8 mouse cellular contexts compared by ENCODE assay signal in genomic region chr10:82762756-82763681, GRCm38 (mm10). TPM values are rescaled to one million over a fixed set of nuclear protein-coding genes. Genes with fewer than 3 reads are reported as not detected.
A peak's percentile ranks its signal among the peaks of the same experiment; 100 is the strongest.
DNase-seq lines count a peak whose midpoint lies in the region; ATAC-seq and TF ChIP-seq lines count a peak whose summit lies in the region.

No protein-coding gene starts in this region.

- peaks cover 22% of the 10 kb centered on the region for H3K4me1 ChIP-seq in heart, embryonic 16.5 days (ENCODE audit: control insufficient read depth, insufficient read depth, low read length)
- peaks cover 45% of the 10 kb centered on the region for H3K4me1 ChIP-seq in midbrain, embryonic 13.5 days (replicated peaks)

- peak overlapping the region; percentile 99 for H3K9ac ChIP-seq in heart, embryonic 16.5 days (ENCODE audit: low read length)
- peak overlapping the region; percentile 99 for H3K9ac ChIP-seq in midbrain, embryonic 13.5 days (replicated peaks)

- peak overlapping the region; percentile 100 for H3K27ac ChIP-seq in heart, embryonic 16.5 days (ENCODE audit: low read length)
- H3K27ac ChIP-seq in midbrain, embryonic 13.5 days, result peak overlapping the region; percentile 100

- peaks cover 29% of the 10 kb centered on the region for H3K36me3 ChIP-seq in heart, embryonic 16.5 days (ENCODE audit: control insufficient read depth, insufficient read depth)
- peaks cover 27% of the 10 kb centered on the region for H3K36me3 ChIP-seq in midbrain, embryonic 13.5 days

- peak overlapping the region; percentile 92 for H3K4me3 ChIP-seq in heart, embryonic 16.5 days (ENCODE audit: low read length)
- peak overlapping the region; percentile 88 for H3K4me3 ChIP-seq in midbrain, embryonic 13.5 days (replicated peaks)

- under 1% methylated on average over 48 of the region's 48 CpGs for WGBS in heart, embryonic 16.5 days
- whole genome bisulfite sequencing in midbrain, embryonic 13.5 days, result under 1% methylated on average over 48 of the region's 48 CpGs

- peak; percentile 24 for ATAC-seq in Patski
- ATAC-seq in heart, embryonic 16.5 days (replicated peaks; ENCODE audit: extremely low read depth, insufficient read depth, low FRiP score), result peak; percentile 30
- peak; percentile 51 for ATAC-seq in midbrain, embryonic 13.5 days
- ATAC-seq in megakaryocyte-erythroid progenitor cell, adult 5-6 weeks (replicated peaks; ENCODE audit: low FRiP score, low TSS enrichment, poor library complexity, severe bottlenecking), result no peak

- intact Hi-C loops in left cerebral cortex, postnatal 4 days (cut with DNase I), result loop anchor here (5.0 kb wide), 1 partner anchor 139 kb away; no protein-coding TSS in a partner anchor

- no peak for TF ChIP-seq CTCF in Patski (IDR thresholded peaks at IDR 0.05)

- in situ Hi-C loops in Patski (cut with MboI; ENCODE audit: low pct_unique_long_range_greater_than_20kb), result no loop called here

- H3K9me3 ChIP-seq in heart, embryonic 16.5 days (replicated peaks; ENCODE audit: control insufficient read depth, low read length), result no peaks in the 10 kb centered on the region
- no peaks in the 10 kb centered on the region for H3K9me3 ChIP-seq in midbrain, embryonic 13.5 days

- DNase-seq in CD4-positive helper T cell, adult 2 months (ENCODE audit: low read depth, low spot score), result peak; percentile 69
- no peak for DNase-seq in Patski (ENCODE audit: low read depth, low spot score)
- peak; percentile 53 to 54 for DNase-seq in cerebellum, postnatal 36 days
- DNase-seq in left cerebral cortex, postnatal 4 days, result peak; percentile 70
- DNase-seq in testis, postnatal 10 days (ENCODE audit: low spot score), result peak; percentile 62

- peak overlapping the region; percentile 71 for H3K4me2 ChIP-seq in heart, embryonic 16.5 days (ENCODE audit: low read depth, low read length)
- peak overlapping the region; percentile 61 for H3K4me2 ChIP-seq in midbrain, embryonic 13.5 days (replicated peaks)

- POLR2A ChIA-PET in Patski (lab: Charles Lee), result no interaction called here

- no peaks in the 10 kb centered on the region for H3K27me3 ChIP-seq in Patski
- H3K27me3 ChIP-seq in heart, embryonic 16.5 days (ENCODE audit: control insufficient read depth, insufficient read depth, low read length), result no peaks in the 10 kb centered on the region
- H3K27me3 ChIP-seq in midbrain, embryonic 13.5 days, result no peaks in the 10 kb centered on the region

- CTCF ChIA-PET in Patski (lab: Charles Lee), result no interaction called here

RNA-seq across cellular contexts. Expression of gene Nfyb, which starts 0.9 kb away (rescaled TPM):
- 28.5 TPM for polyA plus RNA-seq in Patski (2021)
- 20.3 and 25.7 TPM in 2 replicates for polyA plus RNA-seq in heart, embryonic 16.5 days (2015; fragmentation: Nextera tagmentation; extraction: Ambion mirVana)
- 10 to 100 TPM; 50.6 to 54.3 TPM for total RNA-seq in left cerebral cortex, postnatal 4 days (2021)
- 57.6 and 57.8 TPM in 2 replicates for polyA plus RNA-seq in midbrain, embryonic 13.5 days (2015; fragmentation: Nextera tagmentation; extraction: Ambion mirVana)
- 41.2 and 50.7 TPM in 2 replicates for total RNA-seq in megakaryocyte-erythroid progenitor cell, adult 5-6 weeks (2014; fragmentation: Nextera tagmentation)
- 84.3 and 108 TPM in 2 replicates for total RNA-seq in megakaryocyte-erythroid progenitor cell, adult 5-6 weeks (2017)
